In the genomic region with DNA sequence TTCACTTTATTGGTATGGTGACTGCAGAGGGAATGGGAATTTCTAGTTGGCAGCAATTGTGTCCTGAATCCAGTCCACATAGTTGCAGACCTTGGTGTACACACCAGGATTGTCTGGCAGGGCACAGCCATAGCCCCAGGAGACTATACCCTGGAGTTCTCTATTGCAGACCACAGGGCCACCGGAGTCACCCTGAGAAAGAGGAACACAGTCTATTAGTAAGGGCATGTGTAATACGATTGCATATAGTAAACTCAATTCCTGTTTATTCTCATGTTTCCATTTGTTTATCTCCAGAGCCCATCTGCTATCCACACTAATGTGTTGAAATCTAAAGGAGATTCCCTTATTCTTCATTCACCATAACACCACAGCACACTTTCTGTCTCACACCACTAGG, we compare ENCODE assay signal across 14 mouse cellular contexts. TPM values are rescaled to one million over a fixed set of nuclear protein-coding genes. Genes with fewer than 3 reads are reported as not detected.
"Had no signal": no experiment of that assay in that cellular context is flagged by ENCODE, and none has a peak within 500 bp of the region (broad histone marks: within the 10 kb centered on the region; RNA-seq: fewer than 3 reads in every experiment).

No protein-coding gene starts in this region.

RNA-seq across cellular contexts. Expression of a gene that starts 3.7 kb away (rescaled TPM):
- total RNA-seq: heart, postnatal 10 days; heart, postnatal 14 days; heart, postnatal 25 days; heart, postnatal 36 days; heart, postnatal 4 days; hindbrain, postnatal 0 days; layer of hippocampus, adult 18-20 months; layer of hippocampus, adult 2 months; layer of hippocampus, adult 8-10 months; layer of hippocampus, postnatal 10 days; layer of hippocampus, postnatal 14 days; layer of hippocampus, postnatal 25 days; layer of hippocampus, postnatal 36 days; left cerebral cortex, adult 18-20 months had no signal

RNA-seq across cellular contexts. Expression of a gene that starts 18.4 kb away (rescaled TPM):
- total RNA-seq: heart, postnatal 10 days; heart, postnatal 14 days; heart, postnatal 25 days; heart, postnatal 36 days; heart, postnatal 4 days; hindbrain, postnatal 0 days; layer of hippocampus, adult 18-20 months; layer of hippocampus, adult 2 months; layer of hippocampus, adult 8-10 months; layer of hippocampus, postnatal 10 days; layer of hippocampus, postnatal 14 days; layer of hippocampus, postnatal 25 days; layer of hippocampus, postnatal 36 days; left cerebral cortex, adult 18-20 months had no signal

RNA-seq across cellular contexts. Expression of a gene that starts 19.9 kb away (rescaled TPM):
- total RNA-seq: heart, postnatal 10 days; heart, postnatal 14 days; heart, postnatal 25 days; heart, postnatal 36 days; heart, postnatal 4 days; hindbrain, postnatal 0 days; layer of hippocampus, adult 18-20 months; layer of hippocampus, adult 2 months; layer of hippocampus, adult 8-10 months; layer of hippocampus, postnatal 10 days; layer of hippocampus, postnatal 14 days; layer of hippocampus, postnatal 25 days; layer of hippocampus, postnatal 36 days; left cerebral cortex, adult 18-20 months had no signal

RNA-seq across cellular contexts. Expression of a gene that starts 57.1 kb away (rescaled TPM):
- total RNA-seq: heart, postnatal 10 days; heart, postnatal 14 days; heart, postnatal 25 days; heart, postnatal 36 days; heart, postnatal 4 days; layer of hippocampus, adult 18-20 months; layer of hippocampus, adult 2 months; layer of hippocampus, adult 8-10 months; layer of hippocampus, postnatal 10 days; layer of hippocampus, postnatal 14 days; layer of hippocampus, postnatal 25 days; layer of hippocampus, postnatal 36 days; left cerebral cortex, adult 18-20 months had no signal
